Mouse (Mus musculus) heart, adult 8-10 months (tissue): ENCODE results near the gene 4921524J17Rik. TPM values are rescaled to one million over a fixed set of nuclear protein-coding genes. Genes with fewer than 3 reads are reported as not detected.

Source experiments
- DNase-seq: peaks from one replicate; pipeline ENCODE4 v3.0.0; 2022; ENCODE audit warnings: low spot score
- total RNA-seq, 4 experiments: library from RNA; stranded (reverse); gene quantifications; 2 replicates each; pipeline ENCODE4 v1.2.4; 2022

Gene 4921524J17Rik
- total RNA-seq, 4 experiments from 2014 or later, result 13.9 to 17.5 (median 16.3) TPM

DNA sequence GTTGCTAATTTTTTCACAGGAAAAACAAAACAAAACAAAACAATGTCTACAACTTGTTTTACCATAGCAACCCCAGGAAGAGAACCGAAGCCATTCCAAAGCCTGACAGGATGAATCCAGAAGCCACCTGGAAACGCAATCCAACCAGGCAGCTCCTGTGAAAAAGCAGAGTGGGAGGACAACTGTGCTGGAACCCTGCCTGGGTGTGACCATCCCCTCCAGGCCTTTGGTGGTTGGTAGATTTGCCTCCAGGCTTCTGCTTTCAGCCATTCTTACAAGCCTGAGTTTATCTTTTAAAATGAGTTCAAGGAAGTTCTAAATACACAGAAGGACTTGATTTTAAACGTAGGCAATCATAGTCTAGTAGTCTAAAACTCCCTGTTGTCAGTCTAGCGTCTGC lies 50.7 kb downstream of the 4921524J17Rik start:
- DNase-seq, result no peak

DNA sequence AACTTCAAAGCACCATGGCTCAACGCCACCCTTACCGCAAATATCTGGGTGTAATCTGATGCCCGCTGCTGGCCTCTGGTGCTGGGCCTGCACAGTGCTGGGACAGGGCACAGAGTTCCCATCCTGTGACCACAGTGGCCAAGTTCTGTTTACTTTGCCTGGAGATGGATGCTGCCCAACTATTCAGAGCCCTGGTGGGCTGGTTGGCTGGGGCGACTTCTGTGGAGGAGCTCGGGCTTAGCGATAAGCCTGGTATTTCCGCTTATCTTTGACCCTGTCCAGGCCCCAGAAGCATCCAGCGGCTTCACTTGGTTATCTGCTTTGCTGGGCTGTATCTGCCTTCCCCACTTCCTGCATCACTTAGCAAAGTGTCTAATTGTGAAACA lies 51.8 kb downstream of the 4921524J17Rik start:
- peak; percentile 77 for DNase-seq

DNA sequence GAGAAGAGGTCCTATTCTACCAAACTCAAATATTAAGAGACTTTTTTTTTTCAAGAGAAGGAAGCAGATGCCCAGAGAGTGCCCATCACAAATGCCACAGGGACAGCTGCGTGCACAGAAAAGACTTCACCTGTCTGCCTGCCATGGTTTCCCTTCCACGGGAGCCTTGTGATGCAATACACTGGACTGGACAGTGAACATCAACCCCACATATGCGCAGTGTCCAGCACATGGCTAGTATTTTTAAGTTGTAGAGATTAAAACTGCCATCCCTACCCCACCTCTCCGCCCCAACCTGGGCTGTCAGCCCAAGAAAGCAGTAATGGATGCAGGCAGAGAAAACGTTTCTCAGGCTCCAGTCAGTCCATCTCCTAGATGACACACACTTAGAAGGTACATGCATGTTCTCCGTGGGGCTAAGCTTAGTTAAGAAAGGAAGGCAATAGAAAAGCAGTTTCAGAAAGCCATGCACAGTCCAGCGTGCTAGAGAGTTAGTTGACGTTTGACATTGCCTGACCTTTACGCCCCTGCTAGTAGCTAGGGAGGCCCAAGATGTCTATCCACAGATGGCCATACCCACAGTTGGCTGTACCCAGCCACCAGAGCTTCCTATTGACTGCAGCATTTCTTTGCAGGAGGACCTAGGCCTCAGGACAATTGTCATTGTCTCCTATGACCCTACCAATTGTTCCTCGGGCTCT lies 52.4 kb downstream of the 4921524J17Rik start:
- DNase-seq, result no peak

DNA sequence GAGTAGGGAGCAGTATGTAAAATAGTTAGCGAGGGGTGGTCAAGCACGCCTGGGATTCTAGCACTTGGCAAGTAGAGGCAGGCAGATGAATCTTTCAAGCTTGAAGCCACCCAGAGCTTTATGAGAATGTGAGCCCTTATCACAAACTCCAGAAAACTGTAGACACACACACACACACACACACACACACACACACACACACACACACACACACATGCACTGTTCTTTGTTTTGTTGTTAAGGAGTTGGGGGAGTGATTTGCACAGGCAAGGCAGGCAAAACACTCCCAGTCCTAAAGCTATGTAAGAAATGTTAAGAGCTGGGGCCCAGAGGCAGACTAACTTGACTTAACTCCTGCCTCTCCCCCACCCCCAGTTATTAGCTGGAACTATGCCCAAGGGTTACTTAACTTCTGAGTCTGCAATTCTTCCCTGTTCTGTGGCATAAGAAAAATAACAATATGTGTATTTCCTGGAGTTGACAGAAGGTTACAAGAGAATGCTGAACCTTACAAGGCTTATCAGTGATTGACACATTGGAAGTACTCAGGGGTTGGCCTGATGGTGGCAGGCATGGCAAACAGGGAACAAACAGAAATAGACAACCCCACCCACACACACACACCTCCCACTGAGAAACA lies 53.4 kb downstream of the 4921524J17Rik start:
- peak; percentile 49 for DNase-seq

DNA sequence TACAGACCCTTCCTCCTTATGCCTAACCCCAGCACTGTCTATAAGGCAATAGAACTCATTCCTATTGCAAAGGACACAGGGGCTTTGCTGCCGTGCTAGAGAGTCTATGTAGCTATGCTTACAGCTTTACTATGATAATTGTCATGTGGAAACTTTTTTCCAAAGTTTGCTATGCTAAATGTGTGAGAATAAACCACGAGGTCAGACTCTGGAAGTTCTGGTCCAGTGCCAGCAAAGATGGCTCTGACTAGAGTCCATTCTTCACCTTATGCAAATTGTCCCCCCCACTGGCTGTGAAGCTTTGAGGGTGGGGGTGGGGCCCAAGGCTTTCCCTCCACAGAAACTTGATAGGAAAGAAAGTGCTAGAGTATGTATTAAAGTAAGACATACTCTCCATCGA lies 56.1 kb downstream of the 4921524J17Rik start:
- no peak for DNase-seq

DNA sequence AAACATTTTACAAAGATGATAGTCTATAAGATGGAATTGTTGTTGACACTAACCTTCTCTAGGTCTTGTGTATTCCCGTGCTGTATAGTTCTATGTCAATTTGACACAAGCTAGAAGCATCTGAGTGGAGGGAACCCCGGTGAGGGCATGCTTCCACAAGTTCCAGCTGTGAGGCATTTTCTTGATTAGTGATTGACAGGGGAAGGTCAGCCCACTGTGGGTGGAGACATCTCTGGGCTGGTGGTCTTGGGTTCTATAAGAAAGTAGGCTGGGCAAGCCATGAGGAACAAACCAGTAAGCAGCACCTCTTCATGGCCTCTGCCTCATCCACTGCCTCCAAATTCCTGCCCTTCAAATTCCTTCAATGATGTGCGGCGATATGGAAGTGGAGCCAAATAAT lies 58.3 kb downstream of the 4921524J17Rik start:
- no peak for DNase-seq

DNA sequence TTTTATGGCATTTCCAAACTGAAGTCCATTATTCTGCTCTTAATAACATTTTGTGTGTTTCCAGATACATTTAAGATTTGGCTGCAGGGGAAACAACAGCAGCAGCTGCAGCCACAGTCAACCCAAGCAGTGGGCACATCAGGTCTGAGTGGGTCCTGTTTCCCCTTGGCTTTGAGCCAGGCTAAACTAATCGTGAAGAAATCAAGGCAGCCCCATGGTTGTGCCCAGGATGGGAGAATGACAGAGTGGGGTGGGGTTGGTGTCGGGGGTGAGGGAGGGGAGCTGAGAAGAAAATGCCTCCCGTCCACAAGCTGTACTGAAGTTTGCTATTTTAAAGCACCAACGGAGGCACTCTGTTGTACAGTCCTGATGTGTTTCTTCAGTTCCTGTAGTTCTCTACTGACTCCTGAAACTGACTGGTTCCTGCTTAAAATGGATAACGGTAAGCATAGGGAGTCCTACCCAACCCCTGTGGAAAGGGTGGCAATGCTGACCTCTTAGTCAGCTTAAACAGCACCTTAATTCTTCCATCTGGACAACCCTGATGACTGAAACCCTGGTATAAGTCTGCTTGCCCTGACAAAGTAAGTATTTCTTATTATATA lies 59.1 kb downstream of the 4921524J17Rik start:
- DNase-seq, result no peak

DNA sequence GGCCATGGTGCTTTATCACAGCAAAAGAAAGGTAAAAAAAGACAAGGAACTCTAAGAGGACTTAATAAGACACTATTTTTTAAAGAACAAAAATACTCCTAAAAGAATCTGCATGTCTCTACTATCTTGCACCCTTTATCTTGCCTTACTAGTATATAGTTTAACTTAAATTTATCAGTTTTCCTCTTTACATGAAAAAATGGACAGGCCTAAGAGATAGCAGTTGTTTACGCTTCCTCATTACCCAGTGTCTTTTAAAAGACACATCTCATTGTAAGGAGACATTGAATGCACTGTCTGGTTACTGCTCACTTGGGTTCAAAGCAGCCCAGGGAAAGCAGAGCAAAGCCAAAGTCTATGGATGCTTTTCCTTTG lies 60.2 kb downstream of the 4921524J17Rik start:
- no peak for DNase-seq

DNA sequence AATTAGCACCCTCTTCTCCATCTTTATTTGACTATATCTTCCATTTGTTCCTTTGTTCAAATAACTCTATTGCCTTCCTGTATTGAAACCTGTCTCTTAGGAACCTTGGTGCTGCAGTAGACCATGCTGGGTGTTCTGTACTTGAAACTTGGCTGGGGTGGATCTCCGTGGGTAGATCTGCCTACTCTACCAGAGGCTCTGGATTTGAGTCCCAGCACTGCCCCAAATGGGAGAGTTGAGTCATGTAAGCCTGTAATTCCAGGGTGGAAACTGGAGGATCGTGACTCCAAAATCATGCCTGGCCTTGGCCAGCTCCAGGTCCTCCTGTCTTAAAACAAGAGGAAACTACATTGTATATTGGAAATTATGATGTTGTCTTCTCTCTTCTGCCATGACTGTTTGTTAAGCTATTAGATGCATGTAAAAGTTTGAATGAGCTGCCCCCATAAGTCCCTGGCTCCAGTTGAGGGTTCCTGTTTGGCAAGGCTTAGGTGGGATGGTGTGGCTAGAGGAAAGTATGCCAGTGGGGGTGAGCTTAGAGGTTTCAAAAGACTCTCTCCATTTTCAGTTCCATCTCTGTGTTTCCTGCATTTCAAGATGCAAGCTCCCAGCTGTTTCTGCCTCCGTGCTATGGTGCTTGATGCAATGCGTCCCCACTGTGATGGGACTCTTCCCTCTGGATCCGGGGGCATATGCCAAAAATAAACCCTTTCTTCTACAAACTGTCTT lies 60.7 kb downstream of the 4921524J17Rik start:
- no peak for DNase-seq

DNA sequence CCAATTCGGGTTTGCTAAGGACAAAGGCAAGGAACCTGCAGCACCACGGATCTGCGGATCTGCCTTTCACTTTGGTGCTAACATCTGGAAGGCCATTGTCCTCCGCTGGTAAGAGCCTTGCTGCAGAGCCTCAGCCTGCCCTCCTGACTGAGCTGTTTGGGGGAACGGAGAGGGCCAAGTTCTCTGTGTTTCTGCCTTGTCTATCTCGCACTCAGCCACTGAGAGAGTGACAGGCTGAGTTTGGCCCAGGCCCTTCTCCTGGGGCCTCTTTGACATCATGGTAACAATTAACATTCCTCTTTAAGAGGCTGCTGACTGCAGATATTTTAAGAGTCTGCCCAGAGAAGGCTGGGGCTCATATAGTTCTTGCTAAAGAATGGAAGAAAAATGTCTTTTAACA lies 67.5 kb downstream of the 4921524J17Rik start:
- DNase-seq, result peak; percentile 63

DNA sequence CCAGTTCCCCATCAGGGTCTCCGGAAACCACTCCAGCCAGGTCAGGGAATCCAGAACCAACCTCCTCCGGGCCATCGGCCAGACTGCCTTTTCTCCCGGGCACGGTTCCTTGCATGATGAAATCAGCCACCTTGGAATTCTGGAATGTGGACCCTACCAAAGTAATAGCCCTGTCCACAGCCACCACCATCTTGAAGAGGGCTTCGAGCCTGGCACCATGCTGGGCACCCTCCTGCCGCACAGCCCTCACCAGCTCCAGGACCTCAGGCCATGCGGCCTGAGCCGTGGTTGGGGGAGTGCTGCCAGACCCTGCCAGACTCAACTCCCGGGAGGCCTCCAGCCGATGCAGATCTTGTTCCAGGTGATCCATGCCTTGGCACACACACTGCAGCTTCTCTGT lies 68.0 kb downstream of the 4921524J17Rik start:
- no peak for DNase-seq

DNA sequence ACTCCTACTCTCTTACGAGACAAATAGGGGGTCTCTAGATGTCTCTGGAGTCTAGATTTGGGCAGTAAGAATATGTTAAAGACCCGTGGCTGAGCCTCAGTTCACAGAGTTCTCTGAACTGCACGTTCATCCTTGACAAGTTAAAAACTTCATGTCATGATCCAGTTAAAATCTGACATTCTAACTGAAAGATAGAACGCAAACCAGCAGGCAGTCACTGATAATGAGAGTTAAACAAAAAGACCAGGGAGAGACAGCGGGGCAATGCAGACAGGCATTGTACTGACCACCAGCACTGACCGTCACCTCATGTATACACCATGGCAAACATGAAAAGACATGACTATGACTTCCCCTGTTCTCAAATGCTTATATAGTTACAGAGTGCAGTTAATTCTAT lies 69.2 kb downstream of the 4921524J17Rik start:
- no peak for DNase-seq

DNA sequence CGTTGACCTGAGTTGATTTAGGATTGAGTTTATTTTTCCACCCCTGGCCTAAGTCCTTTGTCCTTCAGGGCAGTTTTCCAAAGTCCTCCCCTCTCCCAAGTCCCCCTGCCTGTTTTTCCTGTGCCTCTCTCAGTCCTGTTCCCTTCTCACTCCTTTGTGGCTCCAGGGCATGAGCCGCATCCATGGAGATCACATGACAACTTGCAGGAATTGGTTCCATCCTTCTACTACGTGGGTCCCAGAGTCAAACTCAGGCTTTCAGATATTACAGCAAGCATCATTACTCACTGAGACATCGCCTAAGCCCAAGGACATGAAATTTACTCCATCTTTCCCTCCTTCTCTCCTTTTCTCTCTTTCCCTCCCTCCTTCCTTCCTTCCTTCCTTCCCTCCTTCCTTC lies 70.4 kb downstream of the 4921524J17Rik start:
- no peak for DNase-seq

Other genes with a start within 250 kb of the 4921524J17Rik start
- not detected for gene Olfr371, start 206.8 kb downstream of the 4921524J17Rik start, total RNA-seq
- 1 to 10 TPM; 5.0 to 7.0 (median 5.3) TPM for gene Orc6, start 133.2 kb downstream of the 4921524J17Rik start, total RNA-seq
- gene Vps35, start 133.0 kb downstream of the 4921524J17Rik start, total RNA-seq, result 10 to 100 TPM; 66.9 to 68.9 (median 67.8) TPM
- 100 to 1,000 TPM; 470 to 539 (median 495) TPM for gene Mylk3, start 46.5 kb downstream of the 4921524J17Rik start, total RNA-seq
- 10 to 100 TPM; 28.6 to 35.9 (median 32.9) TPM for gene Gpt2, start 59.7 kb upstream of the 4921524J17Rik start, total RNA-seq
- 100 to 1,000 TPM; 222 to 298 (median 267) TPM for gene Dnaja2, start 122.5 kb upstream of the 4921524J17Rik start, total RNA-seq